Mouse (Mus musculus): Measurements from ENCODE around the gene Olfr118.
"Not testable (repeated sequence)": the region's sequence is repeated elsewhere in the genome, so short reads cannot be mapped to it uniquely, and the experiment has no call there.

Olfr118 gene

DNA sequence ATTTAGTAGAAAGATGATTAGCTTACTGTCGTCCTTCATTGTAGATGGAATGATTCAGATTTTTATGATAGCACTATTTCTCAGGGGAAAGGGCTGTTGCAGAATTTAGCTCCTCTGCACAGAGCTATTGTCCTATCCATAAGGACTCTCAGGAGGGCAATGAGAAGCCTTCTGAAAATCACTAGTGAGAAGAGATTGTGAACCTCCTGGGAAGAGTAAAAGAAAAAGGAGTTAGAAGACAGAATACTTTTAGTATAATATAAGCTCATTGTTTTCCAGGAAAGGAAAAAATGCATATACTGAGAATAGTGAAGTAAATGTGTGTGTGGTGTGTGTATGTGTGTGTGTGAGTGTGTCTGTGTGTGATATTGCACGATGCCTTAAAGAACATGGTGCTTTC lies at the start of gene Olfr118:
Gene Olfr118, plus strand, starts transcription at position 301 of the 400 bp plus-strand sequence.
- no peak for DNase-seq

DNA sequence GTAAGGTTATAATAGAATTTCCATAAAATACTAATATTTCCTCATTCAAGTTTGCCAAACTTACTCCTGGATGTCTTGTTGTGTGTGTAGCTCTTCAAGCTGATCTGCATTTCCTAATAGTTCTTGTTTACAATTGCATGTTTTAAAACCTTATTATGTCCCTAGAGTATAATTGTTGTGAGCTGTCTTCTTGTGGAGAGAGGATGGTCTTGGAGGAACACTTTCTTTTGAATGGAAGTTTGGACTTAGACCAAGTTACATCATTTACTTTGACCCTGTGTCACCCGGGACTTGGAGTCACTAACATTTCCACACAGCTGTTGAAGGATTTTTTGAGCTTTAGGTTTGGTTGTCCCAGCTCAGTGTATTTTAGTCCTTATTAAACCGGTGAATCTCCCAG lies 39.8 kb upstream of the Olfr118 start, which contains the start of the genes Olfr115 and Olfr116:
Gene Olfr115, minus strand, starts transcription at position 101 of the 400 bp plus-strand sequence.
Gene Olfr116, minus strand, starts transcription at position 191 of the 400 bp plus-strand sequence.
- DNase-seq = no peak

DNA sequence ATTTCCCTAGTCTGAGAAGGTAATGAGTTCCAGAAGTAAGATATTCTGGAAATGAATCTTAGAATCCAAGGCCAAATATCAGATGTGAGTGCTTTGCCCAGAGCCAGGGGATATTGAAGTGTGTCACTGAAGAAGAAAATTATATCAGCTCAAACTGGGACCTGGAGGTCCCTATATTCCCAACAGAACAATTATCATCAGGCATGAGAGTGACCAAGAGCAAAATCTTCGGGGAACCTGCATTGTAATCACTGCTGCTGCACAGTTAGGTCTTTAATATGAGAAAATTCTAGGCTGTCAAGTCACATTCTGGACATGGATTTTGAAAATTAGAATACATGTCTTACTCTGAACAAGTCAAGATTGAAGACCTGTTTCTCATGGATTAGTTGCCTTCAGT lies 3.1 kb upstream of the Olfr118 start, which contains the start of gene Olfr117:
Gene Olfr117, minus strand, starts transcription at position 101 of the 400 bp plus-strand sequence.
- no peak for DNase-seq

DNA sequence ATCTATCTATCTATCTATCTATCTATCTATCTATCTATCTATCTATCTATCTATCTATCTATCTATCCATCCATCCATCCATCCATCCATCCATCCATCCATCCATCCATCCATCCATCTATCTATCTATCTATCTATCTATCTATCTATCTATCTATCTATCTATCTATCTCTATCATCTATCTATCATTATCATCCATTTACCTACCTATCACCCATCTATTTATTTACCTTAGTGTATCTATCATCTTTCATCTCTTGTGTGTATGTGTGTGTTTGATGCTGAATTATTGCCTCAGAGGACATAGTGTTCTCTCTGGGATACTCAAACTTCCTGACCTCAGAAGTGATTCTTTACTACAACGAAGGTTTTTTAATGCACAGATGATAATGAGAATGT lies 29.5 kb downstream of the Olfr118 start, which contains the start of gene Olfr119:
Gene Olfr119, plus strand, starts transcription at position 301 of the 400 bp plus-strand sequence.
- not testable (repeated sequence) for DNase-seq

DNA sequence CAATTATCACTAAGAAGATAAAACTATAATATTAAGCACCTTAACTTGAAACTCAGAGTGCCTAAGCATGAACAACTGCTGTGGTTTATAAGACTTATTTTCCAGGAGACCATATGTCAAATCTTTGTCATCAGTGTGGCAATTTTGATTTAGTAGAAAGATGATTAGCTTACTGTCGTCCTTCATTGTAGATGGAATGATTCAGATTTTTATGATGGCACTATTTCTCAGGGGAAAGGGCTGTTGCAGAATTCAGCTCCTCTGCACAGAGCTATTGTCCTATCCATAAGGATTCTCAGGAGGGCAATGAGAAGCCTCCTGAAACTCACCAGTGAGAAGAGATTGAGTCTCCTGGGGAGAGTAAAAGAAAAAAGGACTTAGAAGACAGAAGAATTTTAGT lies 54.7 kb downstream of the Olfr118 start, which contains the start of gene Olfr120:
Gene Olfr120, plus strand, starts transcription at position 301 of the 400 bp plus-strand sequence.
- no peak for DNase-seq
